Mouse (Mus musculus): Measurements from ENCODE around the gene Tnxb. TPM values are rescaled to one million over a fixed set of nuclear protein-coding genes. Genes with fewer than 3 reads are reported as not detected.

The Tnxb gene
- total RNA-seq, 4 experiments from 2014 or later: 18.1 to 27.4 (median 23.3) TPM

DNA sequence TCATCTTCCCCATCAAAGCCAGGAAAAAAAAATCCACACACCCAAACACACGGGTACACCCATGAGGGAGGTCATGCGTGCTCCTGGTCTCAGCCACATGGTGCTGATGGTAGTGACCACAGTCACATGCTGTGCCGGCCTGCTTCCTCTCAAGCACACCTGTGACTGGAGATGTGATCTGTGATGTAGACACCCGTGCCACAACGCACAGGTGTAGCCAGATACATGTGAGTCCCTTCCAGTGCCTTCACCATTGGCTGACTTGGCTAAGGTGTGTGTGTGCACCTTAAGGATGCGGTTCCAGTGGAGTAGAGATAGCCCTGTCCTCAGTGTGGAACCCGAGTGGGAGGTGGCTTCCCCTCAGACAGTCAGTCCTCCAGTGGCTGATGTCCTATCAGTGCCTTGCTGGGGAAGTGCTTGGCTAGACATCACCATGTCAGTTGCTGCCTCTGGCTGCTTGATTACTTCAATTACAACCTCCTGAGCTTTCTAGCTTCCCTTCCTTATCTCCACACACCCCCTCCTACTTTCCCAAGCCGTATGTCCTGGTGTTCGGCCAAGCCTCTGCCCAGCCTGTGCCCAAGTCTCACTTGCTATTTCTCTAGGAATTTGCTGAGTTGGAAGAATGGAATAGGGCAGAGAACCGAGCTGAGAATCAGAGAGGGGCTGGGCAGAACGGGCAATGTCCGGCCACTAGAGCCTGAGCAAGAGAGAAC is 11.0 kb upstream of the Tnxb start:
- no peak for DNase-seq (ENCODE audit: low spot score in 2 of 2)

DNA sequence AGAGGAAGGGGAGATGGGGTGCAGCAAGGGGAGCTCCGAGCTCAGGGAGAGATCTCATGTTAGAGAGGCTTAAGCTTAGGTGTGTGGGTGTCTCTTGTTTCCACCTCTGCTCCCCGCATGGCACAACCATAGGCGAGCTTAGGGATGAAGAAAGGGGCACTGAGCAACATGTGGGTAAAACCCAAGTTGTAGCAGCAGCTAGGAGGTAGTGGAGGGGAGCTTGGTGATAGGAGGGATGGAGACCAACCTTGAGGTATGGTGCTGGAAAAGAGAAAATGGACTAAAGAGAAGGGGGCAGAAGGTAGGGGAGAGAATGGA is 10.5 kb upstream of the Tnxb start:
- no peak for DNase-seq (ENCODE audit: low spot score in 2 of 2)

DNA sequence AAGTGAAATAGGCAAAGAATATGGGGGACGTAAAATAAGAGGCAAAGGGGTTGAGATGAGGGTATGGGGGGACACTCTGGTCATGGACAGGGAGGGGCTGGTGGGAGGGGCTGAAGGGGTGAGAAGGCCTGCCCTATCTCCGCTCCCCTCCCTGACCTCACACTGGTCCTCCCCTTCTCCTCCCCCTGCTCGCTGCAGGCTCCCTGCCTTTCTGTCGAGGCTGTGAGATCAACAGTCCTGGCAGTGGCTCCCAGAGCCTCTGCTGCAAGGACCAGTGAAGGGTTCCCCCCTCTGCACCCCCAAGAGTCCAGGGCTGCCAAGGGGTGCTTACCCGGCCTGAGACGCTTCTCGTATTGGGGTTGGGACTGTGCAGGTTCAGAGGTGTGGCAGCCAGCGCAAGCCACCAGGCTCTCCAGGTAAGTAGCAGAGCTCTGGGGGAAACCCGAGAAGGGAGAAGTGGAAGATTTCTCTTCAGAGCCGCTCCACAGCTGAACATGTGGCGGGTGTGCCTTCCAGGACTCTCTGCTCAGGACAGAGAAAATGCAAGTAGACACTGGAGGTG is 10.0 kb upstream of the Tnxb start:
- peak in 1 of 2 experiments; percentile 41 for DNase-seq (ENCODE audit: low spot score in 2 of 2)

DNA sequence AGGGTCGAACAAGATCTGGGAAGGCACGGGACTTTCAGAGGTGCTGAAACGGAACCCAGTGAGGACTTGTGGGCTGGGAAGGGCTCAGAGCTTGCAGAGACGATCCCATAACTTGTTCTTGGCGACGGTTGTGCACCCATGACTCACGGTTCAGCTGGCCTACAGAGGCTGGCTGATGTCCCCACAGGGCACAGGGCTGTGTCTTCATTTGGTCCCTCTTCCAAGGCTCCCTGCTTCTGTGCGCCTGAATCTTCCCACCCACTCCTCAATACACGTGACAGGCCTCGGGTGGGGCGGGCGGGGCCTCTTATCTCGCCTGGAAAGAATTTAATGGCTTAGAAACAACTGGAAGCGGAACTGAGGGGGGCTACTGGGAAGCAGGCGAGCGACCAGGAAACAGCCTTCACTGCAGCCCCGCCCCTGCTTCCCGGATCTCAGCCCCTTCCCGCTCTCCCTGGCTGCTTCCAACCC is 9.2 kb upstream of the Tnxb start:
- DNase-seq (ENCODE audit: low spot score in 2 of 2): peak; percentile 53 to 64

DNA sequence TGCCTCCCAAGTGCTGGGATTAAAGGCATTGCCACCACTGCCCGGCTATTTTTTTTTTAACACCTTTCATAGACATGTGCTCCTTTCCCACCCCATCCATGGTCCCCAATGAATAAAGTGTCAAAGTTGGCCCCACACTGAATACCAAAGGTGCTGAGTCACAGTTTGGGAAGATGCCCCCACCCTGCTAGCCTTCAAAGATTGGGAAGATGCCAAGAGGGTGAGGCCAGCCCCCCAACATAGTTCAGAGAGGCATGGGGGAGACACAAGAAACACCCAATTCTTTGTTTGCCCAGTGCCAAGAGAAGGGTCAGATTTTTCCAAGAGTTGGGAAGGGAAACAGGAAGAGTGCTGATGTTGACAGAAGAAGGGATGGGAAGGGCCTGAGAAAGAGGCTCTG is 7.9 kb upstream of the Tnxb start:
- DNase-seq (ENCODE audit: low spot score in 2 of 2): no peak

DNA sequence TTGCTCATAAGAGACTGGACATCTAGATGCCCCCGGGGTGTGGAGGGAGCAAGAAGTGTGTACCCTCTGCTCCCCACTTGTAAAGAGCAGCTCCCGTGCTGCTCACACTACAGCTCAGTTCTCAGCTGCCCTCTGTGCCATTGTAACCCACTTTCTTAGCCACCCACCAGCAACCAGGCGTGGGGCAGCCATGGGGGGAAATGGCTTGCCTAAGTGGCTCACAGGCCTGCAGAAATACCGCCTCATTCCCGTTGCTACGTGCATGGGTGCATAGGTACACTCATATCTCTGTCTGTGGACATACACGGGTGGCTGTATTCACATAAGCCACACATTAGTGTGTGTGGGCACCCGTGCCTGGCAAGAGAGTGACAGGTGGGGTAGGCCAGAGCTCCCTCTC is 7.4 kb upstream of the Tnxb start:
- DNase-seq (ENCODE audit: low spot score in 2 of 2): no peak

DNA sequence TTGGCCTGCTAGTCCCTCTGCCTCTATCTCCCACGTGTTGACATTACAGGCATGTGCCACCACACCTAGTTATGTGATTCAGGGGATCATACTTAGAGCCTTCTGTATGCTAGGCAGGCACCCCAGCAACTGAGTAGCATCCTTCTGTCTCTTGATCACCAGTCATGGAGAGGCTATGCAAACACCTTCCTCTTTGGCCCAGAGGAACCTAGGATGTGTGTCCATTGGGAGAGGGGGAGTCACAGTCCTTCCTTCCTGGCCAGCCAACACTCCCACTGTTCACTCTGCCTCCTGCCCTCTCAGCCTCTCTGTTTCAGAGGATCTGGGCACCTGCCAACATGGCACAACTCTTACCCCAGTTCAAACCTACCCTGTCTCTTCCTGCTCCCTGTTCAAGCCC is 6.8 kb upstream of the Tnxb start:
- DNase-seq (ENCODE audit: low spot score in 2 of 2): no peak

DNA sequence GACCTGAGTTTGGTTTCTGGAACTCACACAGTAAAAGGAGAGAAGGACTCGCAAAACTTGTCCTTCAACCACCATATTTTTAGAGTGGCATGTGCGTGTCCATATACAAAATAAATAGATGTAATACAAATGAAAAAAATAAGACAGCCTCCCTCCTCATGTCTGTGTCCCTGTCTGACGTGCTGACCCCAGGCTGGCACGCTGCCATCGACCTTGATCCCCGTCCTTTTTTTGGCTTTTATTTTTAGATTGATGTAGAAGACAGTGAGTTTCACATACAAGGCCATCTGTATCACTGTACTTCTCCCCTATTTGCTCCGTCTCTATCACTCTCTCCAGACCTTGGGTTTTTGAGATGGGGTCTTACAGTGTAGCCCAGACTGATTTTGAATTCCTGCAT is 5.9 kb upstream of the Tnxb start:
- no peak for DNase-seq (ENCODE audit: low spot score in 2 of 2)

DNA sequence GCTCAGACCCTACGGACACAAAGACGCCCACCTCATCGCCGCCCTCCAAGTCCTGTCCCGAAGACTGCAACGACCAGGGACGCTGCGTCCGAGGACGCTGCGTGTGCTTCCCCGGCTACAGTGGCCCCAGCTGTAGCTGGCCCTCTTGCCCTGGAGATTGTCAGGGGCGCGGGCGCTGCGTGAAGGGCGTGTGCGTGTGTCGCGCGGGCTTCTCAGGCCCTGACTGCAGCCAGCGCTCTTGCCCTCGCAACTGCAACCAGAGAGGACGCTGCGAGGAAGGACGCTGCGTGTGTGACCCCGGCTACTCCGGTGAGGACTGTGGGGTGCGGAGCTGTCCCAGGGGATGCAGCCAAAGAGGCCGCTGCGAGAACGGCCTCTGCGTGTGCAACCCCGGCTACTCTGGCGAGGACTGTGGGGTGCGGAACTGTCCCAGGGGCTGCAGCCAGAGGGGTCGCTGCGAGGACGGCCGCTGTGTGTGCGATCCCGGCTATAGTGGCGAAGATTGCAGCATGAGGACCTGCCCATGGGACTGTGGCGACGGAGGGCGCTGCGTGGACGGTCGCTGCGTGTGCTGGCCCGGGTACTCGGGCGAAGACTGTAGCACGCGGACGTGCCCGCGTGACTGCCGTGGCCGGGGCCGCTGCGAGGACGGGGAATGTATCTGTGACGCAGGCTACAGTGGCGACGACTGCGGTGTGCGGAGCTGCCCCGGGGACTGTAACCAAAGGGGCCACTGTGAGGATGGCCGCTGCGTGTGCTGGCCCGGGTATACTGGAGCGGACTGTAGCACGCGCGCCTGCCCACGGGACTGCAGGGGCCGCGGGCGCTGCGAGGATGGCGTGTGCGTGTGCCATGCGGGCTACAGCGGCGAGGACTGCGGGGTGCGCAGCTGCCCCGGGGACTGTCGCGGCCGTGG is 1.1 kb downstream of the Tnxb start:
- DNase-seq (ENCODE audit: low spot score in 2 of 2): no peak

DNA sequence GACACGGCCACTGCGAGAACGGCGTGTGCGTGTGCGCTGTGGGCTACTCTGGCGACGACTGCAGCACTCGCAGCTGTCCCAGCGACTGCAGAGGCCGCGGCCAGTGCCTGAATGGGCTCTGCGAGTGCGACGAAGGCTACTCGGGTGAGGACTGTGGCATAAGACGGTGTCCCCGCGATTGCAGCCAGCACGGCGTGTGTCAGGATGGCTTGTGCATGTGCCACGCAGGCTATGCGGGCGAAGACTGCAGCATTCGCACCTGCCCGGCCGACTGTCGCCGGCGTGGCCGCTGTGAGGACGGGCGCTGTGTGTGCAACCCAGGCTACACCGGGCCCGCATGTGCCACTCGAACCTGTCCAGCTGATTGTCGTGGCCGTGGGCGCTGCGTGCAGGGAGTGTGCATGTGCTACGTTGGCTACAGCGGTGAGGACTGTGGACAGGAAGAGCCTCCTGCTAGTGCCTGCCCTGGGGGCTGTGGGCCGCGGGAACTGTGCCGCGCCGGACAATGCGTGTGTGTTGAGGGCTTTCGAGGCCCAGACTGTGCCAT is 2.0 kb downstream of the Tnxb start:
- no peak for DNase-seq (ENCODE audit: low spot score in 2 of 2)

DNA sequence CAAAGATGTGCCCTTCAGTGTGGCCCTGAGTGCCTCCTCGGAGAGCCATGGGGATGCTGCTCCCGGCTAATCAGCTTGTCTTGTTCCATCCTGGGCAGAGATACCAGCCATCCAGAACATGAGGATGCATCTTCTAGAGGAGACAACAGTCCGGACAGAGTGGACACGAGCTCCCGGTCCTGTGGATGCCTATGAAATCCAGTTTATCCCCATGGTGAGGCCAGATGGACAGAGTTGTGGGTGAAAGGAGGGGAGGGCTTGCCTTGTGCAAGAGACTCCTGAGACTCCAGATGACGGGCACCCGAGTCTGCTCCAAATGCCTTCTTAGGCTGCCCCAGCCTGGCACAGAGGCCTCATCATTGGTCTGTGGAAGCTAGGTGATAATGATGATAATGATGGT is 2.8 kb downstream of the Tnxb start:
- no peak for DNase-seq (ENCODE audit: low spot score in 2 of 2)

DNA sequence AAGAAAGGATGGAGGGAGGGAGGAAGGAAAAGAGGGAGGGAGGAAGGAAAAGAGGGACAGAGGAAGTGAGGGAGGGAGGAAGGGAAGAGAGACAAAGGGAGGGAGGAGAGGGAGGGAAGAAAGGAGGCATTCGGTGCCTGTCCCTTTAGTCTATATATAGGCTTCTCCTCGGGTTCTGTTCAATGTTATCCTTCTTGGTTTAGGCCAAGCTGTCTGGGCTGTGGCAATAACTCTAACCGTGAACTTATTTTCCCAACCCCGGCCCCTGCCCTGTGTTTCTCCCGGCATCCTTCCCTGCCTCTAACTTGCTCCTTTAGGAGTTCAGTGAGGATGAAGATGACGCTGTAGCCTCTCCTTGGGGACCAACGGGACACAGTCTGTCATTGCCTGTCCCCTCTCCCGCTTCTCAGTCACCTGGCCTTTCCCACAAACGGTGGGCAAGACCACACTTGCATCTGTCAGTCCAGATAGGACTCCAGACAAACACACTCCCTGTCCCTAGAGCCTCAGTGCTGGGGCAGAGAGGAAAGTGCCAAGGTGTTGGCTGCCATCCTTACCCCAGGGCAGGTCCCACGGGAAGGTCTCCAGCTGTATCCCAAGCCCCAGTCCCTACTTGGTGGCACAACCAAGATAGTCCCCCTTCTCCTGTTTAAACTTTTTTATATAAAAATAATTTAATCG is 4.3 kb downstream of the Tnxb start:
- DNase-seq (ENCODE audit: low spot score in 2 of 2): no peak

DNA sequence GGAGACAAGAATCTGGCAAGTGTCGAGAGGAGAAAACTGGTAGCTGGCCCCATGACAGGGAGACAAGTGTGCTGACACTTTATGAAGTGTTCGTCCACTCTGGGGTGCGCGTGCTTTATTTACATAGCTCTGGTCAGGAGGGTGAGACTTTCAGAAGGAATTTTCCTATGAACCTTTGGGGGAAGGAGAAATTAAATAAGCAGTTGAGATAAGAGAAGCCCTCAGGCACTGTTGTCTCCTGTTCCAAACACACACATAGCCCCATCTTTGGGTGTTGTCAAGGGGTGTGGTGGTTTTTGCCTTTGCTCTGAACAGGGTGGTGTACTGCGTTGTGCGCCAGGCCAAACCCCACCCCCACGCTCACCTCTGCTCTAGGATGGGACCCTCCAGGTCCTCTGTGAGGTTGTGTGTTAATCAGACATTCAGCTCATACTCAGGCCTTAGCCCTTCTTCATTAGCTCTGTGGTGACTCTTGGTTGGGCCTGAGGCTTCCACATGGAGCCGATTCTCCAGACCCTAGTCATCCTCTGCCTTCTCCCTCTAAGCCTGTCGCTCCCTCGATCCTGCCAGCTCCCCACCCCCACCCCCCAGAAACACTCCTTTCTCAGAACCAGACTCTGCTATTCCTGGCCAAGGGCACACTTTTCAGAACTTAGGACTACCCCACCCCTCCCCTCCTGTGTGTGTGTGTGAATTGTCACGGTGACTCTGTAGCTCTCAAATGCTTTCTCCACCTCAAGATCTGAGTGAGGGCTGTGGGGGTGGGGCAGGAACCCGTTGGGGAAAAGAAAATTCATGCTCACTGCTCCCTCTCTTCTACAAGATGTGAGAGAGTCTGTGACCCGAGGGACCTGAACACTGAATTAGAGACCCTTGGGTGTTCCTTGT is 5.1 kb downstream of the Tnxb start:
- no peak for DNase-seq (ENCODE audit: low spot score in 2 of 2)

DNA sequence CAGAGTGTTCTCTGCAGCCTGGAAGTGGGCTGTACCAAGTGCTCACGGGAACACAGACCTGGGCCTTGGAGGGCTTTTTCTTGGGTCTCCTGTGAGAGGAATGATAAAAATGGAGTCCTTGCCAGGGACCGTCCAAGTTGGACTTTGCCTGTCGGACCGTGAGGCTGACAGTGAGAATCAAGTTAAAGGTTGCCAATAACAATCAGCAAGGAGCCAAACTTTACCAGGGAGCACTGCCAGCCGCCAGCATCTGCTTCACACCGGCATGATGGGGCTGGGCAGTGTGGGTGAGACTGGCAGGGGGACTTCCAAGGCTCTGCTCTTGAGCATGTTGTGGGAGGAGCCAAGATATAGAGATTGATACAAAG is 5.7 kb downstream of the Tnxb start:
- DNase-seq (ENCODE audit: low spot score in 2 of 2): no peak

DNA sequence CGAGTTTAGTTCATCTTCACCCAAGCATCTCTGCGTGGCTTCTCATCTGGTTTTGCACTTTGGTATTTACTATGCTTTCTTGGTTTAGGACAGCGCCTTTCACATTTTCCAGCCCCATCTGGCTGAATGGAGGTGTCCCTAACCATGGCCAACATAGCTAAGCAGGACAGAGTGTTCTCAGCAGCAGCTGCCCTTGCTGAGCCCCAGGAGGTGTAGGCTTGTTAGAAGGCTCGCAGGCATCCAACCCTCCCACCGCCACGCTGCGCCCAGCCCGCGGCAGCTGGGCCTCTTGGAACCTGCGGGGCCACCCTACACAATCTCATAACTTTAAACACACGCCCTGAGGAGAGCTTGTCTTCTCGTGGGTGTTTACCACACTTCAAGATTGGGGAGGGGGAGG is 6.3 kb downstream of the Tnxb start:
- DNase-seq (ENCODE audit: low spot score in 2 of 2): no peak

DNA sequence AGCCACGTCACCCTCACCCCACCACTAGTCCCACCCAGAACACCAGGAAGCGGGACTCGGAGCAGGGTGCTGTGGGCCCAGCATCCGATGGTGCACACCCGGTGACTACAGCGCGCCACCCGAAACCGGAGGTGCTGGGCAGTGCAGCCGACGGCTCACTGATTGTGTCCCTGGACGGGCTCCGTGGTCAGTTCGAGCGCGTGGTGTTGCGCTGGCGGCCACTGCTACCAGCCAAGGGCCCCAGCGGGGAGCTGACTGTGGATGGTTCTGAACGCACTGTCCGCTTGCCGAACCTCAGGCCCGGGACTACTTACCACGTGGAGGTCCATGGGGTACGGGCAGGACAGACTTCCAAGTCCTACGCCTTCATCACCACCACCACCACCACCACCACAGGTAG is 9.9 kb downstream of the Tnxb start:
- no peak for DNase-seq (ENCODE audit: low spot score in 2 of 2)

DNA sequence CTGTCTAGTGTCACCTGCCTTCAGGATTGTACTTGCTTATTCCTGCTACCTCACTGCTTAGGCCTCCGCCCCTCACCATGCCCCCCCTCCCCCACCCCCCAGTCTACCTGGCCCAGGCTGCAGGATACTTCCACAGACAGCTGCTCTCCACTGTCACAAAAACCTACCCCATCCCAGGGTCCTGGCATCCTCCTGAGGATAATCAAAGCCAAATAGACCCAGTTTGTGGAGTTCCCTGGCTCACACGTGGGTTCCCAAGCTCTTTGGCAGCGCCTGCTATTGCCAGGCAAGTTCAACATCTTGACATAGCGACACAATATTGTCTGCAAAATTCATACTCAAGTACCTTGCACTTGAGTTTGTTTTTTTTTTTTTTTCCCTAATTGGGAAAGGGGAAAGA is 10.3 kb downstream of the Tnxb start:
- no peak for DNase-seq (ENCODE audit: low spot score in 2 of 2)

DNA sequence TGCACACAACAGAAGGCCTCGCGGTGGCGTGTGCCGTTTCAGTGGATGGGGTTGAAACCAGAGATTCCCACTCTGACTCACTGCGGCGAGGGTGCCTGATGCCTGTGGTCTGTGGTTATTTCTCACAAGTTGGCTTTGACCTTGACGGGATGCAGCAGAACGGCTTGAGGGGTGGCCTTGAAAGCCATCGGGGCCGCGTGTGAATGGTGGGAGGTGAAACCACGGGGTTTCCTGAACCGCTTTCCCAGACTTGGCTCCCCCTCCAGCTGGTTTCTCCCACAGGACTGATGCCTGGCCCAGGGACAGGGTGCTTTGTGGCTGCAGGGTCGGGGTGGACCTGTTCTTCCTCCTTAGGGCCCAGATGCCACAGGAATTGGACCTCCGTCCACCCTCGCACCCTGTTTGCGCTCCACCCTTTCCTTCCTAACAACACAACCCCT is 10.8 kb downstream of the Tnxb start:
- DNase-seq (ENCODE audit: low spot score in 2 of 2): no peak

DNA sequence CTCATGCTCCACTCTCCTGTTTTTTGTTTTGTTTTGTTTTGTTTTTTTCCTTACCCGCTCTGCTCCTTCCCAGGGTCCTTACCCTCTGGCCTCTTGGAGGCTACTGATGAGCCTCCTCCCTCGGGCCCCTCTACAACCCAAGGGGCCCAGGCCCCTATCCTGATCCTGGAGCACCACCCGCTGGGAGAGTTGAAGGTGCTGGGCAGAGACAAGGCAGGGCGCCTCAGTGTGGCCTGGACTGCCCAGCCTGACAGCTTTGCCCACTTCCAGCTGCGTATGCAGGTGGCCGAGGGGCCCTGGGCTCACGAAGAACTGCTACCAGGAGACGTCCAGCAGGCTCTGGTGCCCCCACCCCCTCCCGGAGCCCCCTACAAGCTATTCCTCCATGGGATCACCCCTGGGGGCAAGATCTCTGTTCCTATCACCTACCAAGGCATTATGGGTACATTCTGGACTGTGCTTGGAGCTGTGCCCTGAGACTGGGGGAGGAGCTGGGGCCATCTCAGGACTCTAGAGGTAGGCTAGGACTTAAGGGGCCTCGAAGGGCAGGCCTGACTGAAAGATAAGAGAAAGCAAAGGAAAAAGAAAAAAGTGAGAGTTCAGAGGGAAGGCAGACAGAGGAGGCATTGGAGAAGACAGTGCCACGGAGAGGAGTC is 11.7 kb downstream of the Tnxb start:
- DNase-seq (ENCODE audit: low spot score in 2 of 2): no peak

DNA sequence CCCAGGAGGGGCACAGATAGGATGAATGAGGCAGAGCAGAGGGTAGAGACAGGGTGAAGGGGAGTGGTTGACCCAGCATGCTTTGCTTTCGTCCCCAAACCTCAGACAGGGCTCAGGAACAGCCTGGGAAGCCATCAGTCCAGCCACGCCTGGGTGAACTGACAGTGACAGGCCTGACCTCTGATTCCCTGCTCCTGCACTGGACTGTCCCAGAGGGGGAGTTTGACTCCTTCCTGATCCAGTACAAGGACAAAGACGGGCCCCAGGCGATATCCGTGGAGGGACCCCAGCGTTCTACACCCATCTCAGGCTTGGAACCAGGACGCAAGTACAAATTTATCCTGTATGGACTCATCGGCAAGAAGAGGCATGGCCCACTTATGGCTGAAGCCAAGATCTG is 12.8 kb downstream of the Tnxb start:
- no peak for DNase-seq (ENCODE audit: low spot score in 2 of 2)

Data from gastrocnemius, adult 8-10 months (tissue).